Mouse (Mus musculus) forebrain, embryonic 13.5 days (tissue): ENCODE results near the gene Slc37a2. TPM values are rescaled to one million over a fixed set of nuclear protein-coding genes. Genes with fewer than 3 reads are reported as not detected.

Experiments
- ATAC-seq: fragments of 200-750 bp; cut with Nextera tagmentation; 2 replicates; pipeline ENCODE4 v1.8.0; 2017
- H3K27ac ChIP-seq: fragments of 300-500 bp; sonication (generic); 2 replicates; pipeline ENCODE4 v1.5.1; 2015; ENCODE audit warnings: inconsistent platforms, mild to moderate bottlenecking, moderate library complexity
- H3K27me3 ChIP-seq: fragments of 300-500 bp; sonication (generic); 2 replicates; pipeline ENCODE4 v1.6.1; 2015; ENCODE audit warnings: mild to moderate bottlenecking, inconsistent platforms
- H3K36me3 ChIP-seq: fragments of 300-500 bp; sonication (generic); 2 replicates; pipeline ENCODE4 v1.6.1; 2015; ENCODE audit warnings: mild to moderate bottlenecking, inconsistent platforms; ENCODE audit not compliant: poor library complexity, severe bottlenecking
- H3K4me1 ChIP-seq: fragments of 300-500 bp; sonication (generic); 2 replicates; pipeline ENCODE4 v1.6.1; 2015; ENCODE audit warnings: inconsistent platforms
- H3K4me2 ChIP-seq: fragments of 300-500 bp; sonication (generic); 2 replicates; pipeline ENCODE4 v1.6.1; 2015; ENCODE audit warnings: inconsistent platforms, mild to moderate bottlenecking, moderate library complexity
- H3K4me3 ChIP-seq: fragments of 300-500 bp; sonication (generic); 2 replicates; pipeline ENCODE4 v1.5.1; 2015; ENCODE audit warnings: mild to moderate bottlenecking, inconsistent platforms
- H3K9ac ChIP-seq: fragments of 300-500 bp; sonication (generic); 2 replicates; pipeline ENCODE4 v1.6.1; 2015; ENCODE audit warnings: mild to moderate bottlenecking, inconsistent platforms
- H3K9me3 ChIP-seq: fragments of 300-500 bp; sonication (generic); replicated peaks from 2 replicates; pipeline ENCODE4 v1.6.1; 2016; ENCODE audit warnings: inconsistent platforms
- WGBS: fragments of 180-500 bp; shearing (Covaris S2); methylation state at CpG from one replicate; pipeline ENCODE4 v1.1.7; 2015; 5-methylcytosine and 5-hydroxymethylcytosine counted together
- polyA plus RNA-seq: library from polyadenylated mRNA; unstranded; fragments of >200 nt; fragmentation: Nextera tagmentation; extraction: Ambion mirVana; gene quantifications from 2 replicates; pipeline ENCODE4 v1.2.1, GENCODE M21; 2015

Gene Slc37a2
- polyA plus RNA-seq, 1 experiment from 2014 or later = 0.99 TPM

DNA sequence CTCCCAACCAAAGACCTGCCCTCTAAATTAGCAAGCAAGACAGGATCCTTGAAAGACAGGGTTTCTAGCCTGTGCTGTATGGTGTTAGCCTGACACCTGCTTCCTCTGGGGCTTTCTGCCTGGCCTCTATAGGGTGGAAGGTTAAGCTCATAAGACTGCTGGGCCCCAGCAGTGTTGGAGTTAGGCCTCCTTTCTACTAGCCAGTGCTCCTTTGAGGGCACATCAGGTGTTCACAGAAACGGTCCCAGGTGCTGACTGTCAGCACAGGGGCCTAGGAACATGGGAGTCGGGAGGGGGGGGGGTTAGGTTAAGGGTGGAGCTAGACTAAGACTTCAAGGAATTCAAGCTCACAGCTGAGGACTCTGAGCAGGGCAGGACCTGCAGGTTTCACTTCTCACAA lies 10.1 kb downstream of the Slc37a2 start:
- Histone ChIP-seq H3K27me3 (no peaks in the 10 kb centered on the region), H3K4me1 (peaks cover 18% of the 10 kb centered on the region), H3K27ac (no peak overlapping the region), H3K36me3 (no peaks in the 10 kb centered on the region), H3K9ac (no peak overlapping the region), H3K4me3 (no peak overlapping the region), H3K9me3 (no peaks in the 10 kb centered on the region), H3K4me2 (no peak overlapping the region)
- ATAC-seq = no peak
- WGBS = 73% methylated on average over 2 of the region's 2 CpGs

DNA sequence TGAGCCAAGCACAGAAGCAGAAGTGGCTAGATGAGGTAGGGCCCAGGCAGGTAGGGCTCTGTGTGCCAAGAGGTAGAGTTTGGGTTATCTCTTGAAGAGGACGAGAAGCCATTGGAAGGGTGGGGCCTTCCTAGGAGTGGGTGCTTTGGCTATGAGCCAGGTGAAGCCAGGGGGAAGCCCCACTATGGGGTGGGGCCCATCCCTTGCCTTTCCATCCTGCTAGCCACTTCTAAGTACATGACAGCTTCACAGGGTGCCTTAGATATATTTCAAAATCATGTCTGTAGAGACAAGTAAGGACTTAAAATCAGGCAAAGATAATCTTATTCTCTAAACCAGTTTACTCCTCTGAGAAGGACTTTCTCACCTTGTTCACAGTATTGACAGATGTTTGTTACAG lies 10.9 kb downstream of the Slc37a2 start:
- peaks cover 18% of the 10 kb centered on the region for H3K4me1 ChIP-seq
- WGBS = 70% methylated on average over 1 of the region's 1 CpGs
- no peak for ATAC-seq

DNA sequence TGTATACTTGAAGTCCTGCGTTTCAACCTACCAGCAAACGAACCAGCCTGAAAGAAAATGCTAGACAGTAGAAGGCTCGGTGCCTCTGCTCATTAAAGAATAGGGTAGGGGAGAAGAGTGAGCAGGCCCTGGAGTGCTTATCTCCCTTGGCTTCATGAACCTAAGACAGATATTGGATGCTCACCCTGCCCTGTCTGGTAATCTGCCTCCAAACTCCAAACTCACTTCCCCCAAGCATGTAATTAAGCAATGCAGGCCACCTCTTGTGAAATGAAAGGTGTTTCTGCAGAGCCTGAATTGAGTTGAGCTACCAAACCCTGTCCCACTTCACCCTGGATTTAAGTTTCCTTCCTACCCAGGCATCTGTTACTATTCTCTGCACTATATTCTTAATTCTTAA lies 12.8 kb downstream of the Slc37a2 start:
- Histone ChIP-seq H3K9ac (no peak overlapping the region), H3K4me3 (no peak overlapping the region), H3K9me3 (no peaks in the 10 kb centered on the region), H3K4me1 (peaks cover 5% of the 10 kb centered on the region; the same call in 1 of the 2 replicates), H3K36me3 (no peaks in the 10 kb centered on the region), H3K27me3 (no peaks in the 10 kb centered on the region), H3K27ac (no peak overlapping the region), H3K4me2 (no peak overlapping the region)
- 90% methylated on average over 3 of the region's 3 CpGs for WGBS
- no peak for ATAC-seq

More for the DNA sequence above, 10.9 kb downstream of the Slc37a2 start:
- no peak overlapping the region for H3K4me3 ChIP-seq
- no peaks in the 10 kb centered on the region for H3K27me3 ChIP-seq
- no peak overlapping the region for H3K27ac ChIP-seq
- H3K9ac ChIP-seq = no peak overlapping the region
- H3K9me3 ChIP-seq = no peaks in the 10 kb centered on the region
- no peak overlapping the region for H3K4me2 ChIP-seq
- H3K36me3 ChIP-seq = no peaks in the 10 kb centered on the region

DNA sequence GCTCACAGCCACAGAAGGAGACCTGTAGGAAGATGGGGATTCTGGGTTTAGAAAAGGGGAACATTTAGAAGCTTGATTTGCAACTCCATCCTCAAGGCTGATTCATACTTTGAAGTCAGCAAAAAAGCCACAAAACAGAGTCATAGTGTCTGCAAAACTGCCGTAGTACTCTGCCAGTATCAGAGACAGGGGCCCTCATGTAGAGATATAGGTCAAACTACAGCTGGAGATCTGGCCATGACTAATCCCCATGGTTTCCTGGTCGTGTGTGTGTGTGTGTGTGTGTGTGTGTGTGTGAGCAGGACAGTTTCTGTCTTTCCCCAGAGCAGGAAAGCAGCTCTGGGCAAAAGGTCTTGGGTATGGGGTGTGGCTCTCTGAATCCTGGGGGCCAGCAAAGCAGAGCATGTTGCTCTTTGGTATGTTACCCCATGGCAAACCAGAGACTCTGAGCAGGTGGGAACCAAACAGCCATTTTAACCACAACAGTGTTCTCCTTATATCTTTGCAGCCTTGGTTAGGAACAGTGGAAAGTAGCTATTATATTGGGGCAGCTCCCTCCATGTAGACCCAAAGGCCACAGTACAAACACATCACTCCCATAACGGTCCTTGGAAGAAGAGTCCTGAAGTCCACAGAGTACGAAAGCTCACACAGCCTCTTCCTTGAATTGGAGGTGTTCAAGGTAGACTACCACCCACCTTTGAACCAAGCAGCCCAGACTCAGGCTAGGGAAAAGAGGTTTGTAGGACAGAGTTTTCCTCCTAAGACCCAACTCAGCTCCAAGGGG lies 19.4 kb downstream of the Slc37a2 start:
- 76% methylated on average over 4 of the region's 4 CpGs for WGBS
- Histone ChIP-seq H3K27ac (no peak overlapping the region), H3K27me3 (no peaks in the 10 kb centered on the region), H3K4me3 (no peak overlapping the region), H3K9ac (no peak overlapping the region), H3K9me3 (no peaks in the 10 kb centered on the region), H3K4me1 (no peaks in the 10 kb centered on the region), H3K36me3 (no peaks in the 10 kb centered on the region), H3K4me2 (no peak overlapping the region)
- ATAC-seq = no peak

DNA sequence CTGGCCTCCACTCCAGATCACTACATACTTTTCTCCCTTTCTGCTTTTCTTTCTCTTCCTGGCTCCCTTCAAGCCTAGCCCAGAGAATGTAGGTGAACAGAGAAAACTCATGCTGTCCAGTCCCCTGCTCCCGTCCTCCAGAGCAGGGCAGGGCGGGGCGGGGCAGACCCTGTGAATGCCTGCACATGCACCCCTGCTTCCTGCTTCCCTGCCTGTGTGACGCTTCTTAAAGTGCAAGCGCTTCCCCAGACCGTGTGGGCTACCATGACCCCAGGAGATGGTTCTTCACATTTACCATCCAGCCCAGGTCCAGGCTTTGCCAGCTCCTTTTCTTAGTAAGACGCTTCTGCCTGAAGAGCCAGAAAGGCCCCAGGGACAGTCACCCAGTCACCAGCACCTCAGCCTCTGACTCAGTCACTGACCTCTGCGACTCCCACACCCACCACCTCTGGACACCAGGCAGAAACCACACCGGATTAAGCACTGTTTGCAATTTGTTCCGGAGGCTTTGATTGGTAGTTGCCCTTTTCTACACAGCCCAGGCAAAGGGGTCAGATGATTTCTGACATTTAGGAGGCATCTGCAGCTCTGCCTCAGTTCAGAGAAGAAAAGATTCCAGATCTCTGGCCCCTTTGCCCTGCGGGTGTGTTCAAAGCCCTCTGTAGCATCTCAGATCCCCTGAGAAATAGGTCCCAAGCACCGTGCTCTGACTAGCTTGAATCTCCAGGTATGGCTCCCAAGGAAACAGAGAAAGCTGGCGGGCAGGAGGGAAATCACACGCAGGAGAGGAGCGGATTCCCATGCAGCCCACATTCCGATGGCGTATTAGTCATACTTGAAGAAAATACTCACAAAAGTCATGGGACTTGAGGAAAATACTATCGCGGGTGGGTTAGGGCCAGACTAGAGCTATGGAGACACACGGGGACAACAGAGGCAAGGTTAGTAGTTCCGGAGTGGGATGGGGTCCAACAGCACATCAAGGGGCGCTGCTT lies 23.0 kb downstream of the Slc37a2 start:
- no peak overlapping the region for H3K4me3 ChIP-seq
- H3K27ac ChIP-seq = no peak overlapping the region
- H3K9ac ChIP-seq = peak overlapping the region; percentile 31; the same call in 1 of the 2 replicates
- H3K36me3 ChIP-seq = no peaks in the 10 kb centered on the region
- peaks cover 6% of the 10 kb centered on the region; the same call in 1 of the 2 replicates for H3K4me1 ChIP-seq
- WGBS = 64% methylated on average over 22 of the region's 22 CpGs
- no peaks in the 10 kb centered on the region for H3K9me3 ChIP-seq
- no peak for ATAC-seq
- H3K27me3 ChIP-seq = no peaks in the 10 kb centered on the region
- H3K4me2 ChIP-seq = no peak overlapping the region

DNA sequence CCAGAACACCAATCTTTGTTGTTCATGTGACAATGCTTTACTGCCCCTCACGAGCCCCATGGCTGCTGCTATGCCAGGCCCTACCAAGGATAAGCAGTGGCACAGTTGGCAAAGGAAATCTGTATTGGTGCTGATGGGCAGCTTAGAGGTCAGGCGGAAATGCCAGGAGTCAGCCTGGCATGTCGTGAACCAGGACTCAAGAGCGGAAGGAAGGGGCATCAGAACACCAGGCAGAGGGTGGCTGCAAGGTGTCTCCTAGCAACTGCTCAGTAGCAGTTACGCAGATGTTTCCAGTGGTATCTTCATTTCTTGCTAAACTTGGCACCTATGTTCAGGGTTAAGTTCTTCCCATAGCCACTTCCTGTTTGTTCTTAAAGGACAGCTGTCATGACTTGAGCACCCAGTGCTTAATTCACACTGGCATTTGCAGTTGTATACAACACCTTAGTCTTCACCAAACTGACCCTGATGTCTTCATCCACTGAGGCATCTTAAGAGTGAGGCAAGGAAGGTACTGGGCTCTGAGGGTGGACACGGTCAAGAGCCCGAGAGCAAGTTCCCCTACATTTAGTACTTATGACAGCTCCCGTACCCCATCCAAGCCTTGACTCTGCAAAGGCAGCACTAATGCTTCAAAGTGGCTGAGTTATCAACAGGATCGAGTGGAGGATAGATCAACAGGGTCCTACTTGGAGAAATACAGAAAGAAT lies 24.9 kb downstream of the Slc37a2 start:
- Histone ChIP-seq H3K27ac (no peak overlapping the region), H3K9ac (no peak overlapping the region), H3K4me1 (peaks cover 6% of the 10 kb centered on the region; the same call in 1 of the 2 replicates), H3K4me2 (no peak overlapping the region), H3K4me3 (no peak overlapping the region), H3K9me3 (no peaks in the 10 kb centered on the region), H3K27me3 (no peaks in the 10 kb centered on the region), H3K36me3 (no peaks in the 10 kb centered on the region)
- 92% methylated on average over 9 of the region's 9 CpGs for WGBS
- ATAC-seq = no peak; the same call in 1 of the 2 replicates

DNA sequence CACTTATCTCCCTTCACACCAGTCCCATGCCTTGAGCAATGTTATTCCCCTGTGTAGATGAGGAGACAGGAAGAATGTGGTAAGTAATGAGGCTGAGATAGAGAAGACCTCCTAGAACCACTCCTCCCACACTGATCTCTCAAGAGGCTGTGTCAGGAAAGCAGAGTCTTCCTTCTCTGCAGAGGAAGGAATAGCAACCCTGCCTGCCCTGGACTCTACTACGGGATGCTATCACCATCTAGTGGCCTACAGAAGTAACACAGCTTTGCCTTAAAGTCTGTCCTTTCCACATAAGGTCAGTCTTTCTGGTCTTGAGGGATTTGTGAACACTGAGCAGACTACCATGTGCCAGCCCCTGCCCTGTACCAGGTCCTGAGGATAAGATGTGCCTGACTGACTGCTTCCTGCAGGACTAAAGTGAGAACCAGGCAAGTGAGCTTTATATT lies 25.6 kb downstream of the Slc37a2 start:
- Histone ChIP-seq H3K36me3 (0 out of 2 replicates have a peak, but pooled peaks cover 5% of the 10 kb centered on the region), H3K27me3 (no peaks in the 10 kb centered on the region), H3K4me2 (no peak overlapping the region), H3K27ac (no peak overlapping the region), H3K9me3 (no peaks in the 10 kb centered on the region), H3K9ac (no peak overlapping the region), H3K4me1 (peaks cover 6% of the 10 kb centered on the region; the same call in 1 of the 2 replicates), H3K4me3 (no peak overlapping the region)
- WGBS = 6% methylated on average over 1 of the region's 1 CpGs
- peak; percentile 91 for ATAC-seq

DNA sequence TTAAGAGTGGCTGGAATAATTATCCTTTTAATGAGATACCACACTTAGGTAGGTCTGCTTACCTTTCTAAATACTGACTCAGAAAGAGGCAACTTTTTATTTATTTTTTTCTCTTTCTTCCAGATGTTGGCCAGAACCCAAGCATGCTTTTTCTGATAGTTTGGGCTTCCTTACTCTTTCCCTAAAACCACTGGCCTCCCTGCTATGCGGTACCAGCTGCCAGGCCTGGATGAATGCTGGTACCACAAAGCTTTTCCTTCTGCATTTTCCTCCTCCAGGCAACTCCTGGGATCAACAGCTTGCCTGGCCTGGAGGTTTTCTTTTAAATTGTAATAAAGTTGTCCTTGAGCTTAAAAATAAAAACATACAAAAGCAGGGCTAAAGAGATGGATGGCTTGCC lies 30.0 kb downstream of the Slc37a2 start:
- no peak overlapping the region for H3K4me2 ChIP-seq
- H3K4me1 ChIP-seq = peaks cover 23% of the 10 kb centered on the region
- H3K36me3 ChIP-seq = peaks cover 24% of the 10 kb centered on the region
- no peaks in the 10 kb centered on the region for H3K27me3 ChIP-seq
- H3K4me3 ChIP-seq = no peak overlapping the region
- H3K9ac ChIP-seq = no peak overlapping the region
- H3K27ac ChIP-seq = no peak overlapping the region
- WGBS = 83% methylated on average over 1 of the region's 1 CpGs
- no peak for ATAC-seq
- no peaks in the 10 kb centered on the region for H3K9me3 ChIP-seq

DNA sequence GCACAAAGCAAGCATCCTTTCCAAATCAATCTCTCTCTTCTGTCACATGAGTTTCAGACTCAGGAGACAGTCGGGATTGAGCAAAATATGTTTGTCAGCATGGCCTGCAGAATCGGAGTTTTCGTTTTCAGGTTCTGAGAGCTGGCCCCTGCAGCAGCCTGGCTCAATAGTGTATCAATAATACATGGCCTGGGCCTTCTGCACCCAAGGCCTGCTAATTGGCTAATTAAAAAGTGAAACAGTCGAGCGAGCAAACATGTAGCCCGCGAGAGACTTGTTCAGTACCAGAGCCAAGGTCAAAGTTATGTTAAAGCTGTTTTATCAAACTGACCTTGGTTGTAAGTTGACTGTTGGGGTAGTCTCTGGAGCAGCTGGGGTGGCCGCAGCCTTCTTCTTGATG lies 34.8 kb downstream of the Slc37a2 start:
- H3K27me3 ChIP-seq = no peaks in the 10 kb centered on the region
- 45% methylated on average over 8 of the region's 8 CpGs for whole genome bisulfite sequencing
- H3K4me1 ChIP-seq = peaks cover 17% of the 10 kb centered on the region
- no peak overlapping the region for H3K4me3 ChIP-seq
- no peak overlapping the region for H3K27ac ChIP-seq
- H3K4me2 ChIP-seq = no peak overlapping the region
- H3K9me3 ChIP-seq = no peaks in the 10 kb centered on the region
- ATAC-seq = no peak
- H3K9ac ChIP-seq = no peak overlapping the region
- H3K36me3 ChIP-seq = peaks cover 24% of the 10 kb centered on the region

DNA sequence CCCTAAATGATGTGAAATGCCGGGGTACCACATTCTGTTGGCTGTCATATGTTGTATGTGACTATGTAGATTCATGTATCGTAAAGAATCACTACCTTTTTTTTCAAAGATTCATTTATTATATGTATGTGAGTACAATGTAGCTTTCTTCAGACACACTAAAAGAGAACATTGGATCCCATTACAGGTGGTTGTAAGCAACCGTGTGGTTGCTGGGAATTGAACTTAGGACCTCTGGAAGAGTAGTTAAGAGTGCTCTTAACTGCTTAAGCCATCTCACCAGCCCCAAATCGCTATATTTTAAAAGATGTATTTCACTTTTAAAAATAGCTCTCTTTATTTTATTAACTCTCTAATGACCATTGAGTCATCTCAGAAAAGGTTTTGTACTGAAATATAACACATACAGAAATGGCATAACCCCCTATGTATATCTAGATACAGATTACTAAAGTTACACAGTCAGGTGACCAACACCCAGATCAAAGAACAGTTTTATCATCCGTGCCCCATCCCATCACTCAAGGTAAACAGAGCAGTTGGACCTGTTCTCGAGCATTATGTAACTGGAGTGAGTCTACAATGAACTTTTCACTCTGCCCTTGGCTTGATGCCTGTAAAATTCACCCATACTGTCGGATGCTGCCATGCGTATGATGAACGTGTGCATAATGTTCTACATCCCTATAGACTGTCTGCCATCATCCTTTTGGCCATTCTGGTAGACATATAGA lies 41.0 kb downstream of the Slc37a2 start:
- H3K9me3 ChIP-seq = no peaks in the 10 kb centered on the region
- no peak overlapping the region for H3K9ac ChIP-seq
- no peaks in the 10 kb centered on the region for H3K27me3 ChIP-seq
- no peak overlapping the region for H3K4me3 ChIP-seq
- no peaks in the 10 kb centered on the region for H3K4me1 ChIP-seq
- no peaks in the 10 kb centered on the region for H3K36me3 ChIP-seq
- WGBS = 89% methylated on average over 9 of the region's 9 CpGs
- H3K27ac ChIP-seq = no peak overlapping the region
- H3K4me2 ChIP-seq = no peak overlapping the region
- ATAC-seq = no peak

DNA sequence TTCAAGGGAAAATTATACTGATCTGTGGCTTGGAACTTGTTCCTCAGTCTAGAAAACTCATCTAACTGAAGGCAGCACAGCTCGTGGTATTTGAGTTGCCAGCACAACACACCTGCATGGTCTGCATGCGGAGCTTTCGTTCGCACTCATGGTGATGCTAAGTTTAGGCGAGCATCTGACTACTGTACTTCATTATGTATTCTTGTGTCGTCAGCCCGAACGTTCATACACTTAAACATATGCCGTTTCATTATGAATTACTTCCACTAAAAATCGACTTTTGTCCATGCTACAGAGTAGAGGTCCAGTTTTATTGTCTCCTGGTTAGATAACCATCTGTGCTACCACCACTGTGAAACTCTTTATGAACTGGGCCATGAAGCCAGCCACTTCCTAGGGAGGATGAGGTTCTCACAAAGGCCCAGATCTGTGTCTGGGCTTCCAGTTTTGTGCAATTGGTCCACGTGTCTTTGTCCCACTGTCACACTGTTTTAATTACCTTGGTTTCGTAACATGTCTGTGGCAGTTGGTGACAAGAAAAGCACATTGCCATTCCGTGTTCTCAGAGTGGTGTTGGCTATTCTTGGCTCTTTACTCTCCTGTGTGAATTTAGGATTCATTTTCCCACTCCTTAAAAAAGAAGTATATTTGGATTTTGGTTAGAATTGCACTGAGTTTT lies 42.3 kb downstream of the Slc37a2 start:
- Histone ChIP-seq H3K9me3 (no peaks in the 10 kb centered on the region), H3K27me3 (no peaks in the 10 kb centered on the region), H3K36me3 (no peaks in the 10 kb centered on the region), H3K4me1 (peaks cover 9% of the 10 kb centered on the region), H3K27ac (no peak overlapping the region), H3K9ac (no peak overlapping the region), H3K4me2 (no peak overlapping the region), H3K4me3 (no peak overlapping the region)
- ATAC-seq = no peak
- WGBS = 82% methylated on average over 13 of the region's 13 CpGs
